11 mouse cellular contexts compared by ENCODE assay signal in the genomic region with DNA sequence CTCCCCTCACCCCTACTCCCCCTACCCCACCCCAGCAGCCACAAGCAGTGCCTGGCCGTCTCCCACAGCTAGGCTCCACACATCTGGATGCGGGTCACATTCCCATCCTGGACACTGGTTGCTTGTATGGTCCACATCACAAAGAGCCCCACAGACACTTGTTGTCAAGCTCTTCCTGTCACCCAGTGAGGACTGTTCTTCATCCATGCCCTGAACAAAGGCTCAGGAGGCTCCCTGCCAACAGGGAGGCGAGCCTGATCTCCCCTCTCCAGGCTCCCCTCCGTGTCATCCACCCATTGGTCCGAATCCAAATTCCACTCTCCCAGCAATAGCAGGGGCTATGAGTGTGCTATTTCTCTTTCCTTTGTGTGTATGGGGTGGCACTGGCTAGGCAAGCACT. TPM values are rescaled to one million over a fixed set of nuclear protein-coding genes. Genes with fewer than 3 reads are reported as not detected.
DNase-seq lines count a peak whose midpoint lies in the region; ATAC-seq and TF ChIP-seq lines count a peak whose summit lies in the region.
"Had no signal": no experiment of that assay in that cellular context is flagged by ENCODE, and none has a peak within 500 bp of the region (broad histone marks: within the 10 kb centered on the region; RNA-seq: fewer than 3 reads in every experiment).

No protein-coding gene starts in this region.

- H3K4me2 ChIP-seq in heart, embryonic 15.5 days, result no peak overlapping the region
- H3K4me2 ChIP-seq: heart, embryonic 11.5 days had no signal

- no peak for TF ChIP-seq CTCF in testis, adult 2 months (IDR thresholded peaks at IDR 0.05; ENCODE audit: control insufficient read depth, insufficient read depth, insufficient replicate concordance, low read depth, low read length)

- H3K27me3 ChIP-seq in heart, embryonic 15.5 days, result no peaks in the 10 kb centered on the region
- no peaks in the 10 kb centered on the region for H3K27me3 ChIP-seq in testis, adult 2 months (ENCODE audit: control insufficient read depth, insufficient read depth, low read length)
- H3K27me3 ChIP-seq: CH12.LX had no signal

- peaks cover 35% of the 10 kb centered on the region; the same call in 1 of the 2 replicates for H3K36me3 ChIP-seq in heart, embryonic 15.5 days
- H3K36me3 ChIP-seq in testis, adult 2 months (ENCODE audit: control insufficient read depth, insufficient read depth, low read length), result no peaks in the 10 kb centered on the region

- no peak for ATAC-seq in heart, embryonic 15.5 days (replicated peaks; ENCODE audit: insufficient number of reproducible peaks, insufficient read depth, low FRiP score, low read depth)

- H3K9ac ChIP-seq in heart, embryonic 15.5 days, result peak overlapping the region; percentile 23; the same call in 1 of the 2 replicates

- peaks cover 32% of the 10 kb centered on the region for H3K4me1 ChIP-seq in heart, embryonic 15.5 days (replicated peaks)
- H3K4me1 ChIP-seq in testis, adult 2 months (ENCODE audit: control insufficient read depth, insufficient read depth, low read length), result peaks cover 4% of the 10 kb centered on the region

- H3K9me3 ChIP-seq in heart, embryonic 15.5 days (replicated peaks), result no peaks in the 10 kb centered on the region

- H3K27ac ChIP-seq in heart, embryonic 15.5 days, result peak overlapping the region; percentile 25; the same call in 1 of the 2 replicates
- no peak overlapping the region for H3K27ac ChIP-seq in testis, adult 2 months (ENCODE audit: control insufficient read depth, insufficient read depth, low read depth, low read length)

- no peak for DNase-seq in heart, adult 9 months (ENCODE audit: low spot score in 2 of 2)
- no peak for DNase-seq in testis, postnatal 10 days (ENCODE audit: low spot score)
- peak; percentile 39 to 58 for DNase-seq in layer of hippocampus, postnatal 10 days (ENCODE audit: low spot score in 2 of 2)
- DNase-seq in gastrocnemius, postnatal 4 days (ENCODE audit: low spot score in 2 of 2), result no peak
- DNase-seq in gastrocnemius, adult 8-10 months (ENCODE audit: low spot score in 2 of 2), result no peak
- DNase-seq in adrenal gland, postnatal 4 days (ENCODE audit: low spot score in 2 of 2), result no peak
- DNase-seq: right cerebral cortex, postnatal 25 days had no signal

- 47% methylated on average over 5 of the region's 5 CpGs for WGBS in heart, embryonic 15.5 days

- H3K4me3 ChIP-seq in heart, embryonic 15.5 days, result no peak overlapping the region
- peak overlapping the region; percentile 74 for H3K4me3 ChIP-seq in testis, adult 2 months (ENCODE audit: control insufficient read depth, low read depth, low read length)

- no peak for TF ChIP-seq POLR2A in testis, adult 2 months (IDR thresholded peaks at IDR 0.05; ENCODE audit: control insufficient read depth, low read depth, low read length)

RNA-seq across cellular contexts. Expression of a gene that starts 3.7 kb away (rescaled TPM):
- polyA plus RNA-seq in heart, embryonic 15.5 days (2015; fragmentation: Nextera tagmentation; extraction: Ambion mirVana), result 28.5 and 39.0 TPM in 2 replicates
- polyA plus RNA-seq in testis, adult 2 months (2012; rRNA removed), result 93.7 and 99.3 TPM in 2 replicates
- 10 to 100 TPM; 86.8 to 98.8 TPM for total RNA-seq in layer of hippocampus, postnatal 10 days (2021)
- total RNA-seq in gastrocnemius, postnatal 4 days (2021), result 10 to 100 TPM; 29.9 to 32.8 TPM
- 10 to 100 TPM in 1 of 4 experiments, 1 to 10 TPM in 3; 6.3 to 10.0 (median 9.2) TPM for total RNA-seq in gastrocnemius, adult 8-10 months (2022)
- 10 to 100 TPM; 74.3 to 79.6 TPM for total RNA-seq in adrenal gland, postnatal 4 days (2021)

RNA-seq across cellular contexts. Expression of a gene that starts 23.2 kb away (rescaled TPM):
- polyA plus RNA-seq in heart, embryonic 15.5 days (2015; fragmentation: Nextera tagmentation; extraction: Ambion mirVana), result 111 and 131 TPM in 2 replicates
- 64.1 and 68.2 TPM in 2 replicates for polyA plus RNA-seq in testis, adult 2 months (2012; rRNA removed)
- total RNA-seq in layer of hippocampus, postnatal 10 days (2021), result 10 to 100 TPM; 41.3 to 42.5 TPM
- total RNA-seq in gastrocnemius, postnatal 4 days (2021), result 10 to 100 TPM; 52.3 to 56.4 TPM
- 100 to 1,000 TPM in 2 of 4 experiments, 10 to 100 TPM in 2; 78.5 to 108 (median 99.3) TPM for total RNA-seq in gastrocnemius, adult 8-10 months (2022)
- total RNA-seq in adrenal gland, postnatal 4 days (2021), result 10 to 100 TPM; 67.0 to 68.8 TPM

RNA-seq across cellular contexts. Expression of a gene that starts 23.5 kb away (rescaled TPM):
- polyA plus RNA-seq in heart, embryonic 15.5 days (2015; fragmentation: Nextera tagmentation; extraction: Ambion mirVana), result 0.38 and 0.42 TPM in 2 replicates
- polyA plus RNA-seq in testis, adult 2 months (2012; rRNA removed), result 7.0 and 10.5 TPM in 2 replicates
- not detected for total RNA-seq in layer of hippocampus, postnatal 10 days (2021)
- total RNA-seq in gastrocnemius, postnatal 4 days (2021), result under 1 TPM in 1 of 2 experiments, not detected in 1; 0.17 TPM
- 1 to 10 TPM in 1 of 4 experiments, under 1 TPM in 3; 0.56 to 1.1 (median 0.77) TPM for total RNA-seq in gastrocnemius, adult 8-10 months (2022)
- total RNA-seq in adrenal gland, postnatal 4 days (2021), result under 1 TPM; 0.25 to 0.39 TPM

RNA-seq across cellular contexts. Expression of a gene that starts 28.7 kb away (rescaled TPM):
- 6.1 and 10.0 TPM in 2 replicates for polyA plus RNA-seq in heart, embryonic 15.5 days (2015; fragmentation: Nextera tagmentation; extraction: Ambion mirVana)
- polyA plus RNA-seq in testis, adult 2 months (2012; rRNA removed), result 4.1 and 5.1 TPM in 2 replicates
- 10 to 100 TPM in 1 of 2 experiments, 1 to 10 TPM in 1; 9.2 to 10.8 TPM for total RNA-seq in layer of hippocampus, postnatal 10 days (2021)
- total RNA-seq in gastrocnemius, postnatal 4 days (2021), result 10 to 100 TPM; 10.4 to 10.7 TPM
- total RNA-seq in gastrocnemius, adult 8-10 months (2022), result 10 to 100 TPM in 2 of 4 experiments, 1 to 10 TPM in 2; 7.0 to 12.5 (median 9.5) TPM
- total RNA-seq in adrenal gland, postnatal 4 days (2021), result 10 to 100 TPM; 22.3 to 23.8 TPM

RNA-seq across cellular contexts. Expression of a gene that starts 37.7 kb away (rescaled TPM):
- 15.8 and 24.0 TPM in 2 replicates for polyA plus RNA-seq in heart, embryonic 15.5 days (2015; fragmentation: Nextera tagmentation; extraction: Ambion mirVana)
- polyA plus RNA-seq in testis, adult 2 months (2012; rRNA removed), result 37.3 and 48.4 TPM in 2 replicates
- total RNA-seq in layer of hippocampus, postnatal 10 days (2021), result 10 to 100 TPM; 82.0 to 83.6 TPM
- 10 to 100 TPM; 44.7 to 46.6 TPM for total RNA-seq in gastrocnemius, postnatal 4 days (2021)
- 10 to 100 TPM; 45.9 to 52.8 (median 48.8) TPM for total RNA-seq in gastrocnemius, adult 8-10 months (2022)
- 10 to 100 TPM; 66.7 to 67.1 TPM for total RNA-seq in adrenal gland, postnatal 4 days (2021)

Comparison
In these comparisons a context has a peak if more than half of its experiments do, and no peak if none do; other contexts are left out.
1. DNase-seq: peak in layer of hippocampus, postnatal 10 days (2 of 2); none in heart, adult 9 months (0 of 2), testis, postnatal 10 days (single experiment), gastrocnemius, postnatal 4 days (0 of 2), gastrocnemius, adult 8-10 months (0 of 2) and adrenal gland, postnatal 4 days (0 of 2).